Mouse (Mus musculus): ENCODE results near the gene Prkcg.

DNA sequence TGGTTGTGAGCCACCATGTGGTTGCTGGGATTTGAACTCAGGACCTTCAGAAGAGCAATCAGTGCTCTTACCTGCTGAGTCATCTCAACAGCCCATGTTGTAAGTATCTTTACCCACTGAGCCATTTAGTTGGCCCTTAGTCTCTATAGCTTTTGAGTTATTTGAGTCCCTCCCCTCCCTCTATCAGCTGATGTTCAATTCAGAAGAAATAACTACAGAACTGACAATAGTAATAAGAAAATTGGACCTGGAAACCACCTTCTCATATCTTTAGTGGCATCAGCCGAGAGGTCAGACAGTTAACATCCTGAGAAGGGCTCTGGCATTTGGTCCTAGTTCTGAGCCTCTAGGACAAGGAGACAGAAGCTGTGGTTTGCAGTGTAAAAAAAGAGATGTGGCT lies 5.8 kb downstream of the Prkcg start:
- TF ChIP-seq CTCF (IDR thresholded peaks at IDR 0.05; ENCODE audit: borderline replicate concordance, extremely low read depth, insufficient read depth, insufficient read length) (no peak), POLR2A (IDR thresholded peaks at IDR 0.05; ENCODE audit: borderline replicate concordance, extremely low read depth, insufficient read depth, insufficient read length, poor library complexity, severe bottlenecking) (no peak)
